Mouse (Mus musculus): Measurements from ENCODE around the gene Bcas3.

Gene Bcas3

DNA sequence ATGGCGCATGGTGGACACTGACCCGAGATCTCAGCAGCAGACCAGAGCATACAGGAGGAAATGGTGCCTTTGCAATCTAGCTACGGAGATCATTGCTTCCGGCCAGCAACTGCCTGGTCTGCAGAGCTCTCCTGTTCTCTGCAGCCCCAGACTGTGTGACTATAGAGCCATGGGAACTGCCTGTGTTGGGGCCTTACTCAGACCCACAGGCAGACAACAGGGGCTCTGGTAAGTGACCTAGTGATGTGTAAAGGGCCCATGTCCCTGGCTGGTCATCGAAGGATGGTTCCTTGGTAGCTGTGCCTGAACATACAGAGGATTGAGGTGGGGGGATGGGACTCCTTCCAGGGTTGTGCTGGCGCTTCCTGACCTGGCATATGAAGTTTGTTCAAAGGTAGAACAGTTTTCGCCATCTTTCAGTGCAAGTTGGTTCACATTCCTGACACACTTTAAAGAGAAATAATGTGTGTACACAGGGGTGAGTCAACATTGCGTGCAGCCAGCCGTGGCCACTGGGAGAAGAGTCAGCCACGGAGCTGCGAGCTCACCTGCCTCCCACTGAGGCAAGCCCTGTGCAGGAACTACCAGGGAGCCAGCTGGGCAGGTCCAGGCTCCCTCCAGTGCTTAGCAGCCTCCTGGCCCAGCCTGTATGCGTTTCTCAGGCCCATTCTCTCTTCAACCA, 439.7 kb downstream of the Bcas3 start:
- no peak for DNase-seq (ENCODE audit: low spot score)

DNA sequence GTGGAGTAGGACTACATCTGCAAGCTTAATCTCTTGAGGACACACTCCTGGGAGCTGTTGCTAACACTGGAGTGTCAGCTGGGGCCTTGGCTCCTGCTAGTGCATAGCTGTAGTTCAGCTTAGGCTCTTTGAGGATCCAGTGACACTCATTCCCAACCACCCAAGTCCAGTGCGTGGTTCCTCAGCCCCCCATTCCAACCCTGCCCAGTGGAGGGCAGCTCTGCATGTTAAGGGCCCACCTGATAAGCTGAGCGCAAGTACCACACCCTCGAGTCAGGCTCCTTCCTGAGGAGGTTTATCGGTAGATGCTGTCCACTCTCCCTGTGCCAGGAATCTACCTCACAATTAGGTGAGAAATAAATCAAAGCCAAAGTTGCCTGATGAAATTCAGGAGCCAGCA, 446.5 kb downstream of the Bcas3 start:
- DNase-seq (ENCODE audit: low spot score) = no peak

DNA sequence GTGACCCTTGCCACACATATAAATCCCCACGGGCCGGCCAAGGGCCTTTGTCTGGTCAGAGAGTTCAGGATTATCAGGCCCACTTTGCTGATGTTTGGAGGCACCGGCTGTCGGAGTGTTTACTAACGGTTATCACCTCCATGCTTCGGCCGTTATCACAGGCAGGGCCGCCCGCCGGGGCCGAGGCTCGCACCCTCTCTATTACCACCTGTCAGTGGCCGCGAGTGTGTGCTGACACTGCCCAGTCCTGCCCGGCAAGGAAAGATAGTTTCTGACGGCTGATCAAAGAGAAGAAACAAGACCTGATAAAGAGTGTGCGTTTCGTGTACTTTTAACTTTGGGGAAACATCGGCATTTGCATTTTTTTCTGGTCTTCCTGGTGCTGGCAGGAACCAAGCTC, 446.9 kb downstream of the Bcas3 start:
- no peak for DNase-seq (ENCODE audit: low spot score)

DNA sequence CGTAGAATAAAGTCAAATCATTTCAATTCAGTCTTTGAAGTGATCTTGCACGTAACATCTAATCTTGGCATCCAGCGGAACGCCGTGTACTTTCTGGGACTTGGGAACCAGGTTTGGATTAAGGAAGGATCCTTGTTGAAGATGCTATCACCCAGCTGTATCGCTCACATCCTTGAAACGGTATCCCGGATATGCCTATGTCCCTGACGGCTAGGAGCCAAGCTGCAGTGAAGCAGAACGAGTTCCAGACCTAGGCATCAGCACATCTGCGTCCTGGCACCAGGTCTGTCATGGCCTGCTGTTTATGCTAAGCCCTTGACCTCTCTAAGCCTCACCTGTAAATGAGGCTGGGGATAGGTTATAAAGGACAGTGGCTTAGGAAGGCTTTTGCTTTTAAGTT, 447.4 kb downstream of the Bcas3 start:
- DNase-seq (ENCODE audit: low spot score) = peak; percentile 53

DNA sequence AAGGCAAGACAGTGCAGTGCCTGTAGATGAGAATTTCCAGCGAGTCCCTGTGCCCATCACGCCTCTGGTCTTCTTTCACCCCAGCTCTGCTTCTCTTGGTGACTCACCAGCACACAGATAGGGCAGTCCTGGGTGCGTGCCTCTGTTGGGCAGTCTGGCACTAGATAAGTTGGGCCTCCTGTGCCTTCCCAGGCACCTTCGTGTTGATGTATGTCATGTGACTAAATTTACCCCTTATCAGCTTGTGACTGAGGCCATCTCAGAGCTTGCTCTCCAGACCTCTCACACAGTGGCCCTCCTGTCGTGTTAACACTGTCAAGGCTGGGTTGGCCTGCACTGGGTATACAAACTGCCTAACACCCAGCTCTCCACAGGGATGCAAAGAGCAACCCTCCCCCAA, 451.1 kb downstream of the Bcas3 start:
- DNase-seq (ENCODE audit: low spot score) = no peak

DNA sequence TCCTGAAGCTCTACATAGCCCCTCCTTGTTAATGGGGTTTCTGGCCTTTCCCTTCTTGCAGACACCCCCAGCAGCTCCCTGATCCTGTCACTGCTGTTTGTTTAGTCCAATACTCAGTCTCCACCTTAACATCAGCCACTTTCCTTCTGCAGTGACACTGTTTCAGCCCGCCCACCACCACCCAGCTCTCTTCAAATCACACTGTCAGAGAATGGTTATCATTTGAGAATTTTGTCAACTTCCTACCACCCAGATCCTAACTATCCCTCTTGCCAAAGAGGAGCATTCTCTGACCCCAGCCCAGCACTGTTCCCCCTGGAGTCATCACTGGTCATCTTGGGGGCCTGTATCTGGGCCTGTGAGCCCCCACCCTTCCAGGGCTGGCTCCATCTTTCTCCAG, 452.8 kb downstream of the Bcas3 start:
- DNase-seq (ENCODE audit: low spot score) = no peak

DNA sequence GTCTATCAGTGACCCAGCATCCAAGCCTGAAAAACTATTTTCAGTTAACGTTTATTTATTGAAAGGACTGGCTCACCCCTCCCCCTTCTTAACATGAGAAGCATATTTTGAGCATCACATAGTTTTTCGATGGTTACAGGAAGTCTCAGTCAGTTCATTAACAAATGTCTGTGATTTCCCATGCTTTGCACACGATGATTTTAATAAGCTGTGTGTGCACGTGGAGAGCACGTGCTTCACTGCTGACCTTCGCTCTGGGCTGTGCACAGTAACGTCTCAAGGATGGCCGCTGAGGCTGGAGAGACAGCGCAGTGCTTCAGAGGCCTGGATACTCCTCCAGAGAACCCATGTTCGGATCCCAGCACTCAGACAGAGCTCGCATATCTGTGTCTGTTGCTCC, 454.4 kb downstream of the Bcas3 start:
- DNase-seq (ENCODE audit: low spot score) = no peak

DNA sequence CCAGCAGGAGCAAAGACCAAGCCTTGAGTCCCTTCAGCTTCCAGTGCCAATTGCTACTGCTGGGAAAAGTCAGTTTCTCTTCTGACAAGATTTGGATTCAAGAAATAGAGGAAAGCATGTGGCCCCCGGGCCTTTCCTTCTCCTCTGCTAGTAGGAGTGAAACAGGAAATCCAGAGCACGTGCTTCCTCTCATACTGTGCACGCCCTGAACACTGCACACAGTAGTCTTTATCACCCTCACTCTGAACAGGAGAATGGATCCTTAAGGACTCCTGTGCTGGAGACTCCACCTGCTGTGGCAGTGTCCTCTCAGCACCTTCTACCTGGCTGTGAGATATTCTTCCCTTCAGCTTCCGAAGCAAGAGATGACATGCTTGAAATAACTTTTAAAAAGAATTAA, 458.3 kb downstream of the Bcas3 start:
- no peak for DNase-seq (ENCODE audit: low spot score)

DNA sequence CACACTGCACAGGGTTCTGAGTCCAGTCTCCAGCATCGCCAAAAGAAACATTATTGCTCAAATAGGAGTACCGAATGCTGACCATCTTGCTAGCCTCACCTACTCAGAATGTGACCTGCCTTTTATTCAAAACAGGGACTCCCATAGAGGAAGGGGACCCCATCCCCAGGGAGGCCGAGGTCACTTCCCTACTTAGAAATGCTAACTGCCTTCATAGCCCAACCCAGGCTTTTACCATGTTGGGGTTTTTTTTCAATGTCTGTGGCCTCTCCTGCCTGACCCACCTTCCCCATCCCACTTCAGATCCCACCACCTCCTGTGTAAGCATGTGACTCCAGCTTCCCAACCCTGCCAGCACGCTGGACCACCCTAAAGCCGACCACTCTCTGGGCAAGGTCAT, 458.7 kb downstream of the Bcas3 start:
- DNase-seq (ENCODE audit: low spot score) = no peak

DNA sequence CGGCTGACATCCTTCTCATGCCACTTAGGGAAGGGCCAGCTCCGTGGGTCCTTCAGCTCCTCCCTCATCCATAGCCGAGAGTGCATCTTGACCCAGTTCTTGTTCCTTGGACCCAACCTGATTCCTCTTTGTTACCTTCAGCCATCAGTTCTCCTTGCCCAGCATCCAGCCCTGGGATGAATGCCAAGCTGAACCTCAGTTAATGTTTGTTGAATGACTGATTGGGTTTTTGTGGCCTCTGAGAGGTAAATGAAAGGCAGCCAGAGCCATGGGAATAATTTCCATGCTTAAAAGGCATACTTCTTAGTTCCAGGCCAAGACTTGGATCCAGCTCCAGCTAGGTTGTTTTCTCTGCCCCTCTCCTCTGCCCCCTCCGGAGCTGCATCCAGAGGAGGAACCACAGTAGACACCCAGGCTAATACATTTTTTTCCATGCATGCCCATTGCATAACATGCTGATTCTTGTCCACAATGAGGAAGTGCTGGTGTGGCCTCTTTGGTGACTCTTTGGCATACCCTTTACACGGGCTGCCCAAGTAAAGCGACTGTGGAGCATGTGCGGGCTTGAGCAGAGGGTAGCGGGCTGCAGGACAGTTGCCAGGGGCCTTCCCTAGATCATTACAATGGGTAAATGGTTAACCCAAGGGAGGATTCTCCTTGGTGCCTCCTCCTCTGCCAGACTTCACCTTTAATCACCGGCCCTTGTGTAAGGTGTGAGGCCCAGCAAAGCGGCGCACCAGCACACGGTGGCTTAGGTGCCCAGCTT, 459.4 kb downstream of the Bcas3 start:
- DNase-seq (ENCODE audit: low spot score) = no peak

DNA sequence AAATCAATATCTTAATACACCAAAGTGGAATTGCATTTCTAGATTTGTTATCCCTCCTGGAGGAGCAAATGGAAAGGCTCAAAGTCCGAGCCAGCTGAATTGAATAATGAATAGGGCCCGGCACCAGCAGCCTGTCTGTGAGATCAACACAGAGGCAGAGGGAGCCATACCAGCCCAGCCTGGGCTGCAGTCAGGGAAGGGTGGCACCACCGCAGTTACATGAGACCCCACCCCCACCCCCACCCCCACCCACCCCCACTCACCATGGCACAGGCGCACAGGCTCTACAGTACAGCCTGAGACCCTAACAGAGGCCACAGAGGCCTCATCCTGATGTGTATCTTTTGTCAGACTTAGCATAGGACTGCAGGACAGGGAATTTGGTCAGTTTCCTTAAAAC, 461.7 kb downstream of the Bcas3 start:
- DNase-seq (ENCODE audit: low spot score) = no peak

DNA sequence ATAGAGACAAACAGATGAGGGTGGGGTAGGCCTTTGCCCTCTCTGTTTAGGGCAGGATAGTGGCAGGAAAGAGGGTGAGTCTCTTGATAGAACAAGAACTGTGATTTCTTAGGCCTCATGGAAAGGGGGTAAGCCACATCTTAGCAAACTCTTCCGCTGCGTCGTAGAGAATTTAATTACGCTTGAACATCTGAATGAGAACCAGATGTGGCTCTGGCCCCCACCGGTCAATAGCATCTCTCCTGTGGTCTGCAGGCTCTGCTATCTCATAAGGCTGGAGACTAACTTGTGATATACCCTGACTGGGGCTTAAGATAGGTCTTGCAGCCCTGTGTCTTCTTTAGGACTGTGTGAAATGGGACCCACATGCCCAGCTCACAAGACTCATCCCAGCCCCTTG, 463.5 kb downstream of the Bcas3 start:
- DNase-seq (ENCODE audit: low spot score) = no peak

DNA sequence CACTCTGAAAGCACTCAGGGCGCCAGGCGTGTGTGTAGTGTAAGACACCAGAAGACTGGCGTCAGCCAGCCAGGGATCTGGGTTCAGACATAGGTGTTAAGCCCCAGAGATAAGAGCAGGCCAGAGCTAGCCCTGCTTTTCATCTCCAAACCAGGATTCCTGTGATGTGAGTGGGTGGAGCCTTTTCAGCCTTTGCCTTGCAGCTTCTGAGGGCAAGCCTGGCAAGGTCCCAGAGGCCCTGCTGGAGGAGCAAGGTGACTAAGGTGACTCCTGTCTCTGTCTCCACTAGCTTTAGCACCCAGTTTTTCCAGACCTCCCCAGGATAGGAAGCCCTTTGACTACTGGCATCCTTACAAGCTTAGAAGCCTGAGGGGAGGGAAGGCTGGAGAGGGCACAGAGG, 465.4 kb downstream of the Bcas3 start:
- no peak for DNase-seq (ENCODE audit: low spot score)

DNA sequence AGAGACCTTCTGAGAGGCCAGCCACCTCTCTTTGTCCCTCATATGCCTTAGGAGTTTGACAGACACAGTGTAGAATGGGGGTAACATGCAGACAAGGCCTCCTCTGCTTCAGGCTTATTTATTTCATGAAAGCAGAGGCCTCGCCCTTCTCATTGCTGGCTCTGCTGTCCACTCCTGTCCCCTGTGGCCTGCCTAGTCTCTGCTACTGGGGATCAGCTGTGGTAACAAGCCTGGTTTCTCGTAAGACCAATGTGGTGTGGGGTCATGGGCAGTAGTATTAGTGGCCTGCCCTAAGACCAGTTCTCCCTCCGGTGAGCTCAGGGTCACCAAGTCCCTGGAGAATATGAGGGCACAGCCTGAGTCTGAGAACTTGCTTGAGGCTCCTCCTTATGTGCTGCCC, 468.0 kb downstream of the Bcas3 start:
- no peak for DNase-seq (ENCODE audit: low spot score)

DNA sequence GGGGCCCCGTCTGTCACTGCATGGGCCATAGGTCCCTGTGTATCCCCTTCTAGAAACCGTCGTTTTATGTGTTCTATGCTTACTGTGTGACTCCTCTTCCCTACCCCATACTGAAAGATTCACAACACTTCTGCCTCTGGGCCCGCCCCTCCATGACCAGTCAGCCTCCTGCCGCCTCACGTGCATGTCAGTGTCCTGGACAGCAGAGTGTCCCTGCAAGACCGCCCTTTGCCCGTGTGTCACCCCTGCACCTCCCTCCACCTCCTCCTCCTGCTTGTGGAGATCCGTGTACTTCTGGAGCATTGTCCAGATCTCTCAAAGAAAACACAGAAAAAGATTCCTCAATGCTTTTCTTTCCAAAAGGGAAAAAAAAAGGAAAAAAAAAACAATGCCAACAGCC, 468.7 kb downstream of the Bcas3 start:
- no peak for DNase-seq (ENCODE audit: low spot score)

DNA sequence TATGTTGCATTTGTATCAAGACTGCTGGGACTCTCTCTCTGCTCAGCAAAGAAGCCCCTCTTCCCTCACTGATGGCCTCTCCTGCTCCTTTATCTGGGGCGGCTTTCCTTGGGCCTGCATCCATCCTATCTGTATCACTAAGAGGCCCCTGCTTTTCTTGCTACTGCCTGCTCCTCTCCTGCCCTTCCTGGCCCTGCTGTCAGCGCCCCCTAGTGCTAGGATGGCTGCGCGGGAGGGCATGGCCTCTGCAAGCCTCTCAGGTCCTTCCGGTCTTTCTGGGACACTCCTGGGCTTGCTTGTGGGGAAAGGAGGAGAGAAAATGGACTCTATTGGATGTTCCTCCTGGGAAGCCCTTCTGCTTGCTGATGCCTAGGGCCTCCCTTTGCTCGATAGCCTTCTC, 470.2 kb downstream of the Bcas3 start:
- DNase-seq (ENCODE audit: low spot score) = peak; percentile 69

DNA sequence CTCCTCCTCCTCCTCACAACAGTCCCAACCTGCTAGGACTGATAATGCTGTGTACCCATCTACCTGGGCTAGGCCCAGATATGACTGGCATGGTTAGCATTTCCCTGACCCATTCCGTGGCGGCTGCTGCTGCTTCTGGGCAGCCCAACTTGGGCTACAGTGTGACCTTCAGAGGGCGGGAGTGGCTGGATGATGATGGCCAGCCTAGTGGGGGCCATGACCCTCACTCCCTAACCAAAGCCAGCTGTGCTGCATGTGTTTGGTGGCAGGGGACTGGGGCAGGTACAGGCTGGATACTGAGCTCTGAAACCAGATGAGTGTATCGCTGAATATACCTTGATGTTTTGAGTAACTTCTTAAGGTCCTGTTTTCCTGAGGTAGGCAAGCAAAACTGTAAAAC, 470.8 kb downstream of the Bcas3 start:
- no peak for DNase-seq (ENCODE audit: low spot score)

DNA sequence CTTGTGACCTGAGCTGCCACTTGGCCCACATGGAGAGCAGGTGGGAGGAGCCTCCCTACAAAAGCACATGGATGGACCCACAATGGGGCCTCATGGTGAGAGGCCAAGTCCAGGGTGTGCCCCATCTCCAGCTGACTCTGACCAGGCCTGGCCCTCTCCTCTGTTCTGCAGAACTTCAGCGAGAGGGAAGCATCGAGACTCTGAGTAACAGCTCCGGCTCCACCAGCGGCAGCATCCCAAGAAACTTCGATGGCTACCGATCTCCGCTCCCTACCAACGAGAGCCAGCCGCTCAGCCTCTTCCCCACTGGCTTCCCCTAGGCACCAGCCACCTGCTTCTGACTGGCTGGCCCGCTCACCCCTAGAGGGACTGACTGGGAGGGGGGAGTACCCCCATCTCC, 472.1 kb downstream of the Bcas3 start:
- DNase-seq (ENCODE audit: low spot score) = no peak

DNA sequence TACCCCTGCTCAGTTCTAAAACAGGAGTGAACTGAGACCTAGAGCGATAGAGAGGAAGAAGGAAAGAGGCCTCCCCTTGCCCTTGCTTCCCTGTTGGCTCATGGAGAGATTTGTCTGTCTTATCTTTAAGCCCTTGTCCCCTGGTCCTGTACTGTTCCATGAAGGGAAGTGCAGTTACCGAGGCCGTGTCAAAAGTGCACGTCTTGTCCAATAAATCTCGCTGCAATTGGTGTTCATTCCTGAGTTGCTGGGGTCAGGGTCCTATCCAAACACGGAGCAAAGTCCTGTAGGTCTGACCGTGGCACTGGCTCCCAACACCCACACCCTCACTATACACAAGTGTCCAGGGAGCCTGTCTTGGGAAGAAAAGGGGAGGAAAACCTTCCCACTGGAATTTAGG, 472.9 kb downstream of the Bcas3 start:
- no peak for DNase-seq (ENCODE audit: low spot score)

DNA sequence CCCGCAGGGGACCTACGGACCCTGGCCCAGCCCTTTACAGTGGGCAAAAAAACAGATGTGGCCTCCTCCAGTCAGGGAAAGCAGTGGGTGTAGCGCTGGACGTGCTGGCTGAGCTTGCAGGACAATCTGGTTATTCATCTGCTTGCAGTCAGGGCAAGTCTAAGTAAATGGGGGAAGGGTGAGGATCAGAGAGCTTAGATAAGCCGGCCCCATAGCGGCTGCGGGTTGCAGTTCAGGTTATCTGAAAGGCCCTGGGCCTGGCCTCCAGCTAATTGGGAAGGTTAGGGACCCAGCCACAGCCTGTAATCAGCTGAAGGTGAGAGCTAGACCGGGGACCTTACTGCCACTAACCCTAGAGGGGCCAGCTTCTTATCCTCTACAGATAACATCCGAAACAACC, 474.4 kb downstream of the Bcas3 start:
- no peak for DNase-seq (ENCODE audit: low spot score)

DNA sequence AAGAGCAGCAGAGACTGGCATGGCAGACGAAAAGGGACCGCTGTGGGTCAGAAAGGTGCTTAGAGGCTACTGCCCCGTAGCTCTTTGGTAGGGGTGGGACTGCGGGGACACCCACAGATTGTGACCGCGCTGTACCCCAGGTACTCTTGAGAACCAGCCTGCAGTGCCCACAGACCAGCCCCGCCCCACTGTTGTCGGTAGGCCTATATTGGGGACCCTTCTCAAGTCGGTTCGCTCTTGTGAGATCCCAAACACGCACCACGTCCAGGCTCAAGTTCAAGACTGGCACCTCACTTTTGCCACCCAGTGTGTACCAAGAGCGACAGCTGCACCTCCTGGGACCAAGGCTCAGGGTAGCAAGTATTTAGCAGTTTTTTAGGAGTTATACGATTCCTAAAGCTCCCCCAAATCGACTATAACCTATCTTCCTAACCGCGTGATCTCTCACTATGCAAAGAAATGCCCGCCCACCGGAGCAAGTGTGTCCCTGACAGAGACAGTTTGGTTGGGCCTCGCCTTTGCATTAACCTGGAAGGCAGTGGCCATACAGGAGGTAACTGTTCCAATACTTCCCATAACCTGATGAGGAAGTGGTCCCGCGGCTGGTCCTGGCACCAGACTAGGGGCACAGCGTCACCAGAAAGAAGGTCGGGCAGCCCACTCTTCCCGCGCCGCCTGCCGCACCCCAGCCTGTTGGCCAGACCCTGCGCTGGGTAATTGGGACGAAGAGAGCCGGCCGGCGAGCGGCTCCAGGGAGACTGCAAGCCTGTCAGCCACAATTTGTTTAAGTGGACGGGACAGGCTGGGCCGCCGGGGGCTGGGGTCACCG, 475.9 kb downstream of the Bcas3 start:
- no peak for DNase-seq (ENCODE audit: low spot score)

DNA sequence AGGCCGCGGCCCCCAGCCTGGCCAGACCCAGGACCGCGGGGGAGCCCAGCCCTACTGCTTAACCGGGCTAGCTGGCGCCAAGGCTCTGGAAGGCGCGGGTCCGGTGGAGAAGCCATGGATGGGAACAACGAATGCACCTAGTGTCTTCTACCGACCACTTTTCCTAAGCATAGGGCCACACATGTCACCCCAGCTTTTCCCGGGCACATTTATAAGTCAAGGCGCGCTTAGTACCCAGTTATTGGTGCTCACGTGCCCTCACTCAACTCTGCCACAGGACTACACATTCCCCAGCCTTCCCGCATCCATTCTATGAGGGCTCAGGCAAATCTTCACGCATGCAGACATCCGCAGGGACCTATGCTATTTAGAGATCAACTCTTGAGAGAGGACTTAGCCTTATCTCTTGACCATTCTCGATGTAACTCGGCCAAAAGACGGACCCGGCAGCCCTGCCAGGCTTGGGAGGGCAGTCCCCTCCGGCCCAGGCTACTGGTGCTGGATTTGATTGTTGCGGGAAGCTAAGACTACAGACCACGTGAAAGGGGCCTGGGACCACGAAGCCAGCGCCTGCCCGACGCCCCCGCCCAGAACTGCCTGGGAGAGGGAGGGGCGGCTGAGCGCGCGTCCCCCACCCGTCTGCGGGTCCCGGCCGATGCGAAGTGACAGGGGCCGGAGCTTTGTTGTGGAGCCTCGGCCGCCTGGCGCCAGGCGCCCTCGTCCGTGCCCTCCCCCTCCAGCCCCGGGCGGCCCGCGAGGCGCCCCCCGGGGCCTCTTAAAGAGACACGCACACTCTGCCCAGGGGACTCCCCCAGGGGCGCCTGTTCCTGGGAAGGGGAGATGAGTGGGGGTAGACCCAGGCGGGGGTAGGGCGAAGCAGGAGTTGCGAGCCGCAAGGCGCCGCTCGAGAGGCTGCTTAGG, 476.8 kb downstream of the Bcas3 start:
- DNase-seq (ENCODE audit: low spot score) = no peak

Measured in testis, postnatal 14 days (tissue).